Mouse (Mus musculus): ENCODE results near the gene Gadd45g.
"Not testable (repeated sequence)": the region's sequence is repeated elsewhere in the genome, so short reads cannot be mapped to it uniquely, and the experiment has no call there.

The Gadd45g gene

DNA sequence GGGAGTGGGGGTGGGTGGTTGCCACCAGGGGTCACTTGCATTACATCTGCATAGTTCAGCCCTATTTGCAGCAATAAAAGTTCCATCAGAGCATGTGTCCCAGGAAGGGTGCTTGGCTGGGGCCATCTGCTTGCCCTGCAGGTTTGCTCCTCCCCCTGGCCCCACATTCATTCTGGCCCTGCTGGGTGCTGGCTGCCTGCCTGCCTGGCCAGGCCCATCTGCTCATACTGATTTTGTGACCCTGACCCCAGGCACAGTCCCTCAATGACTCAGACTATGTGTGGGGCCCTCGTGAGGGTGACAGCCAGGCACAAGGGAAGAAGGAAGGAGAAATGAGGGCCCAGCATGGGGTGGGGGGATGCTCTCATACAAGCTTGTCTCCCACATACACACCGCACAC lies 12.9 kb upstream of the Gadd45g start:
- peak; percentile 52 for DNase-seq (ENCODE audit: extremely low spot score, low spot score)

DNA sequence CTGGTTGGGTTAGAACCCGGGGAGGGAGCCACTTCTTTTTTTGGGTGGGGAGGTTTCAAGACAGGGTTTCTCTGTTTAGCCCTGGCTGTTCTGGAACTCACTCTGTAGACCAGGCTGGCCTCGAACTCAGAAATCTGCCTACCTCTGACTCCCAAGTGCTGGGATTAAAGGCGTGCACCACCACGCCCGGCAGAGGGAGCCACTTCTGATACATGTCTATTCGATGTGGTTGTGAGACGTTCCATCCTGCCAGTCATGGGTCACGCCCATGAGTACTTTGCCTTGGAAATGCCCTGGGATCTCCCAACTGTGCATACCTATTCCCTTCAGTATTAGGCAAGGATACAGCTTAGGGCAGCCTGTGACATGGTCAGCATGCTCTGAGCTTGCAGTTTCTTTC lies 12.5 kb upstream of the Gadd45g start:
- not testable (repeated sequence) for DNase-seq (ENCODE audit: extremely low spot score, low spot score)

DNA sequence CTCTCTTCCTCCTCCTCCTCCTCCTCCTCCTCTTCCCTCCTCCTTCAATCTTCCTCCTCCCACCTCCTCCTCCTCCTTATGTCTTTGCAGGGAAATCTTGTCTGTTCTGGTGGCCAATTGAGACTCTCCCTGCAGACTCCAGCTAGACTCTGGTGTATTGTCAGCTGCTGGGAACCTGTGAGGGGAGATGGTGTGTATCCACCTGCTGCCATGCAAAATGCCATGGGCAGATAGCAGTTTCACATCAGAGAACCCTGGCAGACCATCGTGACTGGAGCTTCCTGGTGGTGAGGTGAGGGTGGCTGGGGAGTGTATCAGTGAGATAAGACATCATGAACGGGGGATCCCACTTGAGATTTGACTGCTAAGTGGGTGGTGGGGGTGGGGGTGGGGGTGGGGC lies 12.0 kb upstream of the Gadd45g start:
- no peak for DNase-seq (ENCODE audit: extremely low spot score, low spot score)

DNA sequence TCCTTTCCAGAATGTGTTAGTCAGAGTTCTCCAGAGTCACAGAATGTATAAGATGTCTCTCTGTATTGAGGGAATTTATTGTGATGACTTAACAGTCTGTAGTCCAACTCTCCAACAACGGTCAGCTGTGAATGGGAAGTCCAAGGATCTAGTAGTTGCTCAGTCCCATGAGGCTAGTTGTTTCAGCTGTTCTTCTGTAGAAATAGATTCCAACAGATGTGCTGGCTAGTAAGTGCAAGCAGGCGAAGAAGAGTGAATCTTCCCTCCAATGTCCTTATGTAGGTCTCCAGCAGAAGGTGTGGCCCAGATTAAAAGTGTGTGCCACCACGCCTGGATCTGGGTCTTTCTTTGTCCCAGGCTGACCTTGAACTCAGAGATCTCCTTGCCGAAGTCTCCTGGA lies 11.3 kb upstream of the Gadd45g start:
- DNase-seq (ENCODE audit: extremely low spot score, low spot score) = not testable (repeated sequence)

DNA sequence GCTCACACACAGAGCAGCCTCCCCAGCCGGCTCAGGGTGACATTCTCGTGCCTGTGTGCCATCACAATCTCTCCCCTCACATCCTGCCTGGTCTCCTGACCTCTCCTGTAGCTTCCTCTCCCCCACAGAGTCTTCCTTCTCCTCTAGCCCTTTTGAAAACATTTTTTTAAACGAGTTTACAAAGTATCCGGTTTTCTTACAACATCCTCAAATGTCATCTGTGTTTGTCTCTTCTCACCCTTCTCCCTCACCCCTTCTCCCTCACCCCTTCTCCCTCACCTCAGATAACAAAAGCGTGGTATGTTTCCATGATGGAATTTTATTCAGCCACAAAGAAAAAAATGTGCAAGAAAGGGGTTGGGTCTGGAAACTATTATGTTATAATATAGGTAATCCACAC lies 9.1 kb upstream of the Gadd45g start:
- DNase-seq (ENCODE audit: extremely low spot score, low spot score) = no peak

DNA sequence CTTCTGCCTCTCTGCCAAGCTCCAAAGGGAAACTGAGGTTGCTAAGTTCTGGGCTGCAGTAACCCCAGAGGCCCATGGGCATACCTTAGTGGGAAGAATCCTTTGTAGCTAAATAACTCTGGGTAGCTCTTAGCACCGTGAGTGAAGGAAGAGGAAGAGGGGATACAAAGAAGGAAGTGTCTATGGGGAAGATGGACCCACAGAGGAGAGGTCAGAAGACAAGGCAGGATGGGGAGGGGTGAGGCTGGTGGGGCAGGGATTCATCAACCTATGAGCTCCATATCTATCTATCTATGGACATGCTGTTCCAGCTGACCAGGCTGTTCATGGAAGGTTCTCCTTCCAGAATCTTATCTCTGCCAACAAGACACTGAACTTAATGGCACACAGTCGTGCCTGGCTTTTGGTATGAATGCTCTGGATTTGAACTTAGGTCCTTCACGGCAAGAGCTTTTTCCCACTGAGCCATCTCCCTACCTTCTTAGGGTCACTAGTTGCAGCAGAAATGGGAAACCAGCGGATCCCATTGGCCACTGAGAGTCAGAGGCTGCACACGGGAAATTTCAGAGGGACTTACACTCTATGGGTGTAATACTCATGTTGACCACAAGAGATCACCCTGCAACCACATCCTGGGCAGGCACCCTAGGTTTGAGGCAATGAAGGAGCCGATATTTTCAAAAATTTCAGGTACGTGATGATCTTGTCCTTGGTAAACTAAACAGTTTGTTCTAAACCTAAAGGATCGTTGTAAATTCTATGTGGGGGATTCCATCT lies 7.0 kb upstream of the Gadd45g start:
- DNase-seq (ENCODE audit: extremely low spot score, low spot score) = peak; percentile 49

DNA sequence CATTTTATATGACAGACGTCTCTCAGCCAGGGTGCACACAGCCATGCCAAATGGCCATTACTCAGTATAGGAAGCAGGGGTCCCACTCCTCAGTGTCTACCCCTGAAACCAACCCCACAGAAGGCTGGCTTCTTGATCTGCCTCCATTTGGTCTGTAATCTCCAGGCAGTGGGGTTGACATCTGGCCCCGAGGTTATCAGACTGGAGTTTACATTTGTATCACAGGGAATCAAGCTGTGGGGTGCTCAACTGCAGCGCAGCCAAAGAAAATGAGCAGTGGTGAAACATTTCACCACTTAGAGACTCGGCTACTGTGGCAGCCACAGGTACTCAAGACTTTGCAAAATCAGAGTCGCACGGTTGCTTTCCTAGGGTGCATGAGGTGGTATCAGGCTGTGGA lies 5.8 kb upstream of the Gadd45g start:
- no peak for DNase-seq (ENCODE audit: extremely low spot score, low spot score)

DNA sequence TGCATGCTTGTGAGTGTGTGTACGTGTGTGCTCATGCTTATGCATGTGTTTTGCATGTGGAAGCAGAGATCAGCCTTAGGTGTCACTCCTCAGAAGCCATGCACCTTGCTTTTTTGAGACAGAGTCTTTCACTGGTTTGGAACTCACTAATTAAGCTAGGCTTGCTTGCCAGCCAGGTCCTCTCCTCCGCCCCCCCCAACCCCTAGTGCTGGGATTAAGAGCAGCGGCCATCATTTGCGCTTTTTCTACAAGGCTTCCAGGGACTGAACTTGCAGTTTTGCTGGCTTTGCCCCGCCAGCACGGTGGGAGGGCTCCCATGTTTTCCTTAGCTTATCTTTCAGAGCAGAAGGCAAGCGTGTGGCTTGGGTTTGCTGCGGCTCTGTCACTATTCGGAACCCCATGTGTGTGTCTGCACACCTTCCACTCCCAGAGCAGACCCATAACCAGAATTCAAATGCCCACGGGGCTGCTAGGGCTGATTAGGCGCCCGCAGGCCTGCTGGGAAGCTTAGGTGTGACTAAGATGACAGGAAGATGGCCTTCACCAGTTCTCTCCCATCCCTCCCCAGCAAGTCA lies 4.8 kb upstream of the Gadd45g start:
- DNase-seq (ENCODE audit: extremely low spot score, low spot score) = peak; percentile 44

DNA sequence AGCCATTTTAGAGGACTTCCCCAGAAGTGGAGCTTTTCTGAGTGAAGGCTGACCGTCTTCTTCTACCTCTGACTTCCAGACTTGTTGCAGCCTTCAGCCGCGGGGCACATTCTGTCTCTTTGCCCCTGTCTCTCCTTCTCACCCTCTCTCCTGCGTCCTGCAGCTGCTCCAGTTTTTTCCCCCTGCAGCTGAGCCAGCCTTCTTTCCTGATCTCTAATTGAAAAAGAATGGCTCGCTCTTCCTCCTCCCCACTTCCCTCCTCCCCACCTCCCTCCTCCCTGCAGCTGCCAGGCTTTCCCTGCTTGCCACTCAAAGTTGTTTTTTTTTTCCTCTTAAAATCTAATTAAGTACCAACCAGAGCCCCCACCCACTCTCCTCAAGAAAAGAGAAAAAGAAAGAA lies 4.3 kb upstream of the Gadd45g start:
- peak; percentile 49 for DNase-seq (ENCODE audit: extremely low spot score, low spot score)

DNA sequence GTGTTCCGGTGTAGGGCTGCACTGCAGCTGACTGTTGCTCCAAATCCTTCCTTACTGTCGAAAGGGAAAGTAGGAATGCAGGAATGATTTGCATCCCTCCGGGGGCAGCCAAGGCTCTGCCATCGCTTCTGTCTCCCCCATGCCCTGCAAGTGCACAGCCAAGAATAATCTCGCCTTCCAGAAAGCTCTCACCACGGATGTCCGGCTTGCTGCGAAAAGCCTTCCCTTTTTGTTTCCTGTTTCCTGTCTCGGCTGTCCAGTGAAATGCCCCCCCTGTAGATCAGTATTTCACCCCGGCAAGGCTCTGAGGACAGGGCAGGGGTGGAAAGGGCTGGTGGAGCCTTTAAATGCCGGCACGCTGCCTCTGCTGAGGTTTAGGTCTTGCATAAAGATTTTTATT lies 3.7 kb upstream of the Gadd45g start:
- DNase-seq (ENCODE audit: extremely low spot score, low spot score) = no peak

DNA sequence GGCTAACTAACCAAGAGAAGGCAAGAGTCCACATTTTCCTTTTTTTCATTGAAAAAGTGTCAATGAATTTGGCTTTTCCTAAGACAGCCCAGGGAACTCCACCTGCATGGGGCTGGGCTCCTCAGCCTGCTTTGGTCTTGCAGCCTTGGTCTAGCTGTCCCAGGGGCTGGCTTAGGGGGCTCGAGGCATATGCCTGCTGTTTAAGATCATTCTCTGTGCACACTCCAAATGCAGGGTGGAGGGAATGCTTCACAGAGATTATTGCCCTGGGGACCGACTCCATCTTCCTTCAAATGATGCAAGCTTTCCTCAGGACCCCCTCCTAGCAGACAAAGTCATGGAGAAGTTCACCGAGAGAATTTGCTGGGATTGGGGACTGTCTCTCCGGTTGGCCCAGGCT lies 3.2 kb upstream of the Gadd45g start:
- DNase-seq (ENCODE audit: extremely low spot score, low spot score) = no peak

DNA sequence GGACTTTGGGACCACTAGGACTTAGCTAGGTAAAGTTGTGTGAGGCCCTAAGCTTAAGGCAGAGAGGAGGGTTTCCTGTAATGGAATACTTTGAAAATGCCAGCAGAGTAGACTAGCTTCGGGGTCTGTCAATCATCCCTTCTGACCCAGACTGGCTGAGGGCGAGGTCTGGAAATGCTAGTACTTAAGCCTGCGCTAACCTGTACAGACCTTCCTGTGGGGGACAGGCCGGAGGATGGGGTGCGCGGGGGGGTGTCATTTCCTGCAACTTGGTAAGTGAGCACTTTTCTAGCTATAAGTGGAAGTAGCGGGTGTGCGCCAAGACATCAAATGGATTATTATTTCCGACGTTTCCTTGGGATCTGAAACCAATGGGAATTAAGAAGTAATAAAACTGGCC lies 2.4 kb upstream of the Gadd45g start:
- DNase-seq (ENCODE audit: extremely low spot score, low spot score) = no peak

DNA sequence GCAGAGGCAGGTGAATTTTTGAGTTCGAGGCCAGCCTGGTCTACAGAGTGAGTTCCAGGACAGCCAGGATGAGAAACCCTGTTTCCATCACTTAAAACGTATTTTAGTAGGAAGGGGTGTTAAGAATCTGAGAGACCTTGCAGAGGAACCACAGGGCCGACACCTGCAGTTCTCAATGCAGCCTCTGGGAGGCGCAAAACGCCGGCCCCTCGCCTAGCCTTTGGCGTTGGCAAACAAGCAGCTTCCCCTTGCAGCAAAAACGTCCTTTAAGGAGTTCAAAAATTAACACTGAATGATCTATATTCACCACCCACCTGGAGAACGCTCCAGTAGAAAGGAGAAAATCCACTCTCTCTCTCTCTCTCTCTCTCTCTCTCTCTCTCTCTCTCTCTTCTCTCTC lies 1.8 kb upstream of the Gadd45g start:
- peak; percentile 76 for DNase-seq (ENCODE audit: extremely low spot score, low spot score)

DNA sequence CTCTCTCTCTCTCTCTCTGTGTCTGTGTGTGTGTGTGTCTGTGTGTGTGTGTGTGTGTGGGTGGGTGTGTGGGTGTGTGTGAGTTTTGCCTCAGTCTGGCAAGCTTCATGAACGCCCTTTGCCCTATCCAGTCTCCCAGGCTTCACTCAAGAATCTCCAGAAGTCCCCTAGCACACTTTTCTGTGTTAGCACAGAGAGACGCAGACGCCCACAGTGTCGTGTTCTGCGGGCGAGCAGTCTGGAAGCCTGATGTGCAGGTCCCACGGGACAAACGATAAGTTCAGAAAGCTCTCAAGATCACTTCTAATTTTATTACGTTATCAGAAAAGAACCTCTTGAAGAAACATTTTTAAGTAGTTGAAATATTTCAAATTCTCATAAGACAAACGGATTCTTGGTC lies 1.4 kb upstream of the Gadd45g start:
- DNase-seq (ENCODE audit: extremely low spot score, low spot score) = peak; percentile 49

DNA sequence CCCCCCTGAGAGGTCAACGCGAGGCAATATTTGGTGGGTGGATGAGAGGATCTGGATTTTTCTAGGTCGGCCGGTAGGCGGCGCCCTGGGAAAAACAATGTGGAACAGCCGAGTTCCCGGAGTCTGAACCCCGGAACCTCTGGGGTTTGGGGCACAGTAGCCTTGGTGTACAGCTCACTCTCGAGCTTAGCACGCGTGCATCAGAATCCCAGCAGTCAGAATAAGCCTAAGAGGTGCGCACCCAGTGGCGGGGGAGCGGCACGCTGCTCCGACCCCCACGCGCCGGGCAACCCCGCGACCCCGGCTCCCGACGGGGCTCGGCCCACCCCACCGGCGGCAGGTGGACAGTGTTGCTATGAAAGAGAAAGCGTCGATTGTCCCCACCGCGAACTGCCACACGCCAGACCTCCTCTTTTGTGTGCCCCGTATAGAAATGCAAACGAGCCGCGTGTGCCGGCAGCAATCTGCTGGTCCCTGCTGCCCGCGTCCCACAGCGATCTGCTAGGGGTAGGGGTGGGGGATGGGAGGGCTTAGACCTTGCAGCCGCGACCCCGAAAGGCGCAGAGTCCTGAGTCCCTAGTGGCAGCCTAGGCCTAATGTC lies 787 bp upstream of the Gadd45g start:
- peak; percentile 89 for DNase-seq (ENCODE audit: extremely low spot score, low spot score)

DNA sequence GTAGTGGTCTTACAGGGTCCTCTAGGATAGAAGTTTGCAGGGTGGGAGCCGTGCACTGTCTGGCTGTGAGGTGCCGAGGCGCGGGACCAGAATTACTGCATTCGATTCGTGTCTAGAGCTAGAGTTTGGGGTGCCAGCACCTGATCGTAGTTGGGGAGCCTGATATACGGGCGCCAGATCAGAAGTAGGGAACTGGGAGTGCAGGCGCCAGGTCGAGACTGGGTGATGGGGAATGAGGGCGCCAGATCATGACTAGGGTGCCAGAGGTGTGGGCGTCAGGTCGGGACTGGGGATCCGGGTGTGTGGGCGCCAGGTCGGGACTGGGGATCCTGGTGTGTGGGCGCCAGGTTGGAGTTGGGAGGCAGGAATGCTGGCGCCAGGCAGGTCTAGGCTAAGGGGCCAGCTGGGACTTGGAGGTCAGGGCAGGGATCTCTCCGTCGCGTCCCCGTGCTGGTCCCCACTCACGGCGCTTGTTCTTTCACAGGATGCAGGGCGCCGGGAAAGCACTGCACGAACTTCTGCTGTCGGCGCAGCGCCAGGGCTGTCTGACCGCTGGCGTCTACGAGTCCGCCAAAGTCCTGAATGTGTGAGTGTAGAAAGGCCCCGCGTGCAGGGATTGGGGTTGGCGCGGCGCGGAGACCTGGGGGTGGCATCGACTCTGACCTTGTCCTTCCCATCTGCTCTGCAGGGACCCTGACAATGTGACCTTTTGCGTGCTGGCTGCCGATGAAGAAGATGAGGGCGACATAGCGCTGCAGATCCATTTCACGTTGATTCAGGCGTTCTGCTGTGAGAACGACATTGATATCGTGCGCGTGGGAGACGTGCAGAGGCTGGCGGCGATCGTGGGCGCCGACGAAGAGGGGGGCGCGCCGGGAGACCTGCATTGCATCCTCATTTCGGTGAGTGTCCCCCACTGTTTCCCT lies 653 bp downstream of the Gadd45g start:
- DNase-seq (ENCODE audit: extremely low spot score, low spot score) = peak; percentile 71

DNA sequence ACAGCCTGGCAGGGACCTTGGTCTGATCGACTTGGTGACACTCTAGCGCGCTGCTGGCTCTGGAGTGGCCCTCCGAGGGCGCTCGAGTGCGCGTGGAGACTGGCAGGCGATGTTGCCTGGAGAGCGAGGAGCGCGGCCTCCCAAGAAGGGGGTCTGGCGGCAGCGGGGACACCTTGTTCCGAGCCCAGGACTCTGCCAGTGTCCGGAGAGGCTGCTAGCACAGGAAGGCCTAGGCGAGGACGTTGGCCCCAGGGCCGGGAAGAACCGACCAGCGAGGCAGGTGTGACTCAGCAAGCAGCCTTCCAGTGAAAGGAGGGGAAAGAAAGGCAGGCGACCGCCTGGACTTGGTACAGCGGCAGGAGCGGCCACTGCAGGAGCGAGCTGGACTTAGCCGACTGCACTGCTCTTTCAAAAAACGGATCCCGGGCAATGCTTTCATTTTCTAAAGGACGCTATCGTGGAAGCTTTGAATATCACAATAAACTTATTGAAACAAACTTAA lies 1.6 kb downstream of the Gadd45g start:
- peak; percentile 79 for DNase-seq (ENCODE audit: extremely low spot score, low spot score)

DNA sequence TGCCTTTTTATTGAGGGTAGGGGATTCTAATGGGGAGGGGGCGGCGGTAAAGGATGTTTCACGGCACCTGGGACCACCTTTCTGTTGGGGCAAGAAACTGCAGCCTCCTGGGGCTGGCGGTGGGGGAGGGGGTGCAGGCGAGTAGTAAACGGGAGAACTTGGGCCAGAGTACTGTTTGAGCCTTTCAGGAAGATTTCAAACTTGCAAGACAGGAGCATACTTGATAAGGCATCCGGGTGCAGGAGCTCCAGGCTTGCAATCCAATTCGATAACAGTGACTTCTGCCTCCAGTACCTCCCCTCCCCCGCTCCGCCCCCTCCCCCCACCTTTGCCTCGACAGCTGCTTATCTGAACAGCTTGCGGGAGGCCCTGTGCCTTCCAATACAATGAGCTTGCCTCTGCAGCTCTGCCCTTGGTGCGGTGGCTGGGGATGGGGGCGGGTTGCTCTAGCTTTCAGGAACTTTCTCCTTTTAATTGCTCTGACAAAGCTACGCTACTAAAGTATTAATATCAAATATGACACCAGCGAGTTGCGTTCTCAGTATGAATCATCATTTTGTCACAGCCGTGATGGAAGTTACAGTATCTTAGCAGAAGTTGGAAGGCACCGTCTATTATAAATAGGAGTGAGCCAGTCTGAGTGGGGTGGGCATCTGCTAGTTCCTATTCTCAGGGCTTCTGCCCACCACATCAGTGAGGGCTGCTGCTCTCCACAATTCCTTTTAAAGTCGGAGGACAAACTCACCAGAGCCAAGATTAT lies 2.2 kb downstream of the Gadd45g start:
- peak; percentile 71 for DNase-seq (ENCODE audit: extremely low spot score, low spot score)

DNA sequence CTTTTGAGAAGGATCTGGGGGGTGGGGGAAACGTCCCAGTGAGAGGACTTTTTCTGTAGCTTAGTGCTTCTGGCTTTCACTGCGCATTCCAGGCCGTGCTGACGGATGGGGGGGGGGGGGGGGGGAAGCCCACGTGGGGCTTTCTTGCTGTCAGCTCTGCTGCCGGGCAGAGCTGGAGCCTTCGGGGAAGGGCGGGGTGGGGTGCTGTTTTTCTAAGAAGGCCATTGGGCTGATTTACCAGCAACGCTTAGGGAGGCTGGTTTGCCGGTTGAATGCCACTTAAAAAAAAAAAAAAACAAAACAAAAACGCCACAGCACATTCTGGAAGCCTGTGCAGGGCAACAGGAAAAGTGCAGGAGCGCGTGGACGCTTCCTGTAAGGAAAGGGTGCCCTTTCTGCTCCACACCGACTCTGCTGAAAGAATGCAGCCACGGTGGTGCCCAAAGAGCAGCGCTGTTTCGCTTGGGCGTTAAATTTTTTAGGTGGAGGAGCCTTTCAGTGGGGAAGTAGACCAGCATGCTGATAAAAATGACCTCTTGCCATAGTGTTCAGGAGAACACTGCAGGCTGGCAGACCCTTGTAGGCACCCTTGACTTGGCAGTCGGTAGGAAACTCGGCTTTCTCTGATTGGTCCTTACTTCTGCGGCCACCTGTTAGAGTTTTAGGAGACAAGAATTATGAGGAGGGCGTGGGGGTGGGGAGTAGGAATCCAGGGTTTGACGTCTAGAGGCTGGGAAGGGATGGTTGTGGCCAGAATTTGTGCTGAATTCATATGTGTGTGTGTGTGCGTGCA lies 3.0 kb downstream of the Gadd45g start:
- DNase-seq (ENCODE audit: extremely low spot score, low spot score) = peak; percentile 67

DNA sequence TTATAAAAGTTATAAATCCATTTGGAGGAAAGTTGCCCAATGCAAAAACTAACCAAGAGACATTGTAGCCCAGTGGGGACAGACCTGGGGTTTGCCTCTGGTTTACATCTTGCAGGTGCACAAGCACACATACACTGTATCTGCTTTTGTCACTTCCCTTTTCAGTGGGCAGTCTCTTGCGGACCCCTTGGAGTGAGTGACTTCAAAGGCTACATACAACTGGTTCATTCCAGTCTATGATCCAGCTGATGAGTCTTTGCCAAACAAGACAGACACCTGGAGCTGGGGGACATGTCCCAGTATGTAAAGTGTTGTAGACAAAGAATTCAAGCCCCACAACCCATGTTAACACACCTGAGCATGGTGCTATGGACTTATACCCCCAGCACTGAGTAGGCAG lies 4.1 kb downstream of the Gadd45g start:
- no peak for DNase-seq (ENCODE audit: extremely low spot score, low spot score)
